Mouse (Mus musculus) lung, postnatal 0 days (tissue): ENCODE data around the gene Lyrm9.

ENCODE experiments used
- CTCF ChIP-seq: IDR thresholded peaks from 2 replicates; pipeline ENCODE4 v1.5.1; 2016; ENCODE audit warnings: antibody characterized with exemption, mild to moderate bottlenecking
- EP300 ChIP-seq: IDR thresholded peaks from 2 replicates; pipeline ENCODE4 v1.6.1; 2016; ENCODE audit warnings: antibody characterized with exemption, mild to moderate bottlenecking, control low read depth

- TF ChIP-seq CTCF, result no peak
- no peak for TF ChIP-seq EP300
Measured at GRCm38 (mm10) chr11:78867696-78868095, 41.3 kb downstream of the Lyrm9 start.
